Mouse (Mus musculus): ENCODE measurements around the gene Il9.

DNA sequence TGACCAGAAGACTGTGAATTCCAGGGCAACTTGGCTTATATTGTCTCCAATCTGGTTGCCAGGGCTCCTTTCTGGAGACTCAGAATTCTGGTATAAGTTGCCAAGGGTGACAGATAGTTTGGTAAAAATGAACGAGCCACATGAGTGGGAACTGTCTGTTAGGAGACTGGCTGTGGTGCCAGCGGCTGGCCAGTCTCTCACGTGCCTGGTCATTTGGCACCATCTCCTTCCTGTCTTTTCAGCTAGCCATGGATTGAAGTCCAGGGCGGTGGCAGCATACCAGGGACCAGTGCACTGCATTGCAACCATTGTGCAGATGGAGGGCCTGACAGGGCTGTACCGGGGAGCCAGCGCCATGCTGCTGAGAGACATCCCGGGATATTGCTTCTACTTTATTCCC, 18.8 kb downstream of the Il9 start:
- TF ChIP-seq CTCF (IDR thresholded peaks at IDR 0.05; ENCODE audit: control insufficient read depth, insufficient read depth, low read length) (no peak), POLR2A (IDR thresholded peaks at IDR 0.05; ENCODE audit: borderline replicate concordance, control insufficient read depth, low read depth, low read length) (no peak)

All from bone marrow, adult 2 months (tissue).